ENCODE assay signal across 8 mouse cellular contexts in the genomic region with DNA sequence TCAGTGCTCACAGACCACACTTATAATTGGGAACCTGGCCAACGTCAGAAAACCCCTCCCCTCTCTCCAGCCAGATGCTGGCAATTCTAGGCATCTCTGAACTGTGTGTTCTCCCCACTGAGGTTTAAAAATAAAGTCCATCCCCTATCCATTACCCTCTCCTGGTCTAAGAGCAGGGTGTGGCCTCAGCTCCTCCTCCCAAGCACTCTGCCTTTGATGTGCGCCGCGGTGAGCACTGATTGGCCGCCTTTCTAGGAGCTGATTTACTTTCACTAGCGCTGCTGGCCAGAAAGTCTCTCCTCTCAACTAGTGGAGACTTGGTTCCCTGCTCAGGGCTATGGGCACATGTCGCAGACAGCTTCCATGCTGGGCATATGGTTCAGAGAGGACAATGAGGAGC. TPM values are rescaled to one million over a fixed set of nuclear protein-coding genes. Genes with fewer than 3 reads are reported as not detected.
DNase-seq lines count a peak whose midpoint lies in the region; ATAC-seq lines count a peak whose summit lies in the region.

No protein-coding gene starts in this region.

- no peak overlapping the region for H3K9ac ChIP-seq in hindbrain, embryonic 11.5 days (ENCODE audit: low read depth, low read length)
- H3K9ac ChIP-seq in hindbrain, embryonic 12.5 days, result no peak overlapping the region
- no peak overlapping the region for H3K9ac ChIP-seq in heart, embryonic 11.5 days (ENCODE audit: low read depth, low read length)

- peak; percentile 37 for DNase-seq in hindbrain, embryonic 11.5 days (ENCODE audit: low spot score)
- DNase-seq in adrenal gland, postnatal 10 days, result peak; percentile 70
- DNase-seq in limb, embryonic 10.5 days (ENCODE audit: low spot score), result peak; percentile 74
- peak; percentile 65 for DNase-seq in mesoderm, embryonic 11.5 days (ENCODE audit: low read depth, low spot score)
- DNase-seq in cerebellum, adult 11 months, result no peak
- DNase-seq in urinary bladder, adult 2 months (ENCODE audit: low spot score), result no peak

- no peaks in the 10 kb centered on the region for H3K9me3 ChIP-seq in hindbrain, embryonic 11.5 days (ENCODE audit: control insufficient read depth, low read length)
- no peaks in the 10 kb centered on the region for H3K9me3 ChIP-seq in hindbrain, embryonic 12.5 days (replicated peaks)
- no peaks in the 10 kb centered on the region for H3K9me3 ChIP-seq in heart, embryonic 11.5 days (replicated peaks; ENCODE audit: control insufficient read depth, low read length)
- H3K9me3 ChIP-seq in limb, embryonic 10.5 days (replicated peaks), result no peaks in the 10 kb centered on the region

- ATAC-seq in hindbrain, embryonic 11.5 days (ENCODE audit: low FRiP score), result no peak
- no peak for ATAC-seq in hindbrain, embryonic 12.5 days (ENCODE audit: low FRiP score)
- ATAC-seq in heart, embryonic 11.5 days (replicated peaks; ENCODE audit: insufficient number of reproducible peaks, low FRiP score, low TSS enrichment), result 0 out of 2 replicates have a peak, but pooled peaks have one; percentile 22

- H3K27me3 ChIP-seq in hindbrain, embryonic 11.5 days (ENCODE audit: control insufficient read depth, insufficient read depth, low read length), result no peaks in the 10 kb centered on the region
- H3K27me3 ChIP-seq in hindbrain, embryonic 12.5 days, result no peaks in the 10 kb centered on the region
- no peaks in the 10 kb centered on the region for H3K27me3 ChIP-seq in heart, embryonic 11.5 days (ENCODE audit: control insufficient read depth, insufficient read depth, low read length)
- H3K27me3 ChIP-seq in limb, embryonic 10.5 days (ENCODE audit: low read depth, poor library complexity, severe bottlenecking), result no peaks in the 10 kb centered on the region

- no peak overlapping the region for H3K27ac ChIP-seq in hindbrain, embryonic 11.5 days (ENCODE audit: low read depth, low read length)
- no peak overlapping the region for H3K27ac ChIP-seq in hindbrain, embryonic 12.5 days
- no peak overlapping the region for H3K27ac ChIP-seq in heart, embryonic 11.5 days (ENCODE audit: low read depth, low read length)
- H3K27ac ChIP-seq in limb, embryonic 10.5 days, result no peak overlapping the region

- no peak overlapping the region for H3K4me3 ChIP-seq in hindbrain, embryonic 11.5 days (ENCODE audit: low read depth, low read length)
- no peak overlapping the region for H3K4me3 ChIP-seq in hindbrain, embryonic 12.5 days
- H3K4me3 ChIP-seq in heart, embryonic 11.5 days (ENCODE audit: low read depth, low read length), result no peak overlapping the region
- H3K4me3 ChIP-seq in limb, embryonic 10.5 days, result no peak overlapping the region

- peaks cover 2% of the 10 kb centered on the region; the same call in 1 of the 2 replicates for H3K4me1 ChIP-seq in hindbrain, embryonic 11.5 days (replicated peaks; ENCODE audit: control insufficient read depth, insufficient read depth, low read length)
- peaks cover 35% of the 10 kb centered on the region for H3K4me1 ChIP-seq in hindbrain, embryonic 12.5 days
- peaks cover 52% of the 10 kb centered on the region for H3K4me1 ChIP-seq in heart, embryonic 11.5 days (ENCODE audit: control insufficient read depth, insufficient read depth, low read length)
- H3K4me1 ChIP-seq in limb, embryonic 10.5 days, result peaks cover 53% of the 10 kb centered on the region

- H3K4me2 ChIP-seq in hindbrain, embryonic 11.5 days (replicated peaks; ENCODE audit: low read depth, low read length), result no peak overlapping the region
- no peak overlapping the region for H3K4me2 ChIP-seq in hindbrain, embryonic 12.5 days (replicated peaks)
- H3K4me2 ChIP-seq in heart, embryonic 11.5 days, result peak overlapping the region; percentile 45

- 10% methylated on average over 7 of the region's 7 CpGs for WGBS in hindbrain, embryonic 11.5 days
- 12% methylated on average over 7 of the region's 7 CpGs for WGBS in hindbrain, embryonic 12.5 days
- 8% methylated on average over 7 of the region's 7 CpGs for WGBS in heart, embryonic 11.5 days (ENCODE audit: insufficient replicate concordance)
- 2% methylated on average over 7 of the region's 7 CpGs for WGBS in limb, embryonic 10.5 days

- H3K36me3 ChIP-seq in hindbrain, embryonic 11.5 days (ENCODE audit: control insufficient read depth, insufficient read depth, low read length), result no peaks in the 10 kb centered on the region
- no peaks in the 10 kb centered on the region for H3K36me3 ChIP-seq in hindbrain, embryonic 12.5 days
- H3K36me3 ChIP-seq in heart, embryonic 11.5 days (ENCODE audit: control insufficient read depth, insufficient read depth, low read length), result no peaks in the 10 kb centered on the region
- no peaks in the 10 kb centered on the region for H3K36me3 ChIP-seq in limb, embryonic 10.5 days

RNA-seq across cellular contexts. Expression of gene Rapgef1, which starts 47.1 kb away (rescaled TPM):
- 13.3 and 14.3 TPM in 2 replicates for polyA plus RNA-seq in hindbrain, embryonic 11.5 days (2014; fragmentation: Nextera tagmentation; extraction: Ambion mirVana)
- polyA plus RNA-seq in hindbrain, embryonic 12.5 days (2016; fragmentation: Nextera tagmentation; extraction: Ambion mirVana), result 22.7 and 24.7 TPM in 2 replicates
- 10 to 100 TPM; 58.5 to 66.5 TPM for total RNA-seq in adrenal gland, postnatal 10 days (2021)
- polyA plus RNA-seq in heart, embryonic 11.5 days (2014; fragmentation: Nextera tagmentation; extraction: Ambion mirVana), result 9.1 and 9.8 TPM in 2 replicates
- 17.2 and 18.1 TPM in 2 replicates for polyA plus RNA-seq in limb, embryonic 10.5 days (2016; fragmentation: Nextera tagmentation; extraction: Ambion mirVana)
- polyA plus RNA-seq in urinary bladder, adult 2 months (2012; rRNA removed), result 29.0 and 34.9 TPM in 2 replicates

Comparison
In these comparisons a context has a peak if more than half of its experiments do, and no peak if none do; other contexts are left out.
1. DNase-seq: peak in hindbrain, embryonic 11.5 days (single experiment), adrenal gland, postnatal 10 days (single experiment), limb, embryonic 10.5 days (single experiment) and mesoderm, embryonic 11.5 days (single experiment); none in cerebellum, adult 11 months (single experiment) and urinary bladder, adult 2 months (single experiment).